Mouse (Mus musculus): ENCODE results near the gene Brinp3. TPM values are rescaled to one million over a fixed set of nuclear protein-coding genes. Genes with fewer than 3 reads are reported as not detected.
"Not testable (repeated sequence)": the region's sequence is repeated elsewhere in the genome, so short reads cannot be mapped to it uniquely, and the experiment has no call there.

The Brinp3 gene
- polyA plus RNA-seq, 1 experiment from 2014 or later: 0.11 TPM

DNA sequence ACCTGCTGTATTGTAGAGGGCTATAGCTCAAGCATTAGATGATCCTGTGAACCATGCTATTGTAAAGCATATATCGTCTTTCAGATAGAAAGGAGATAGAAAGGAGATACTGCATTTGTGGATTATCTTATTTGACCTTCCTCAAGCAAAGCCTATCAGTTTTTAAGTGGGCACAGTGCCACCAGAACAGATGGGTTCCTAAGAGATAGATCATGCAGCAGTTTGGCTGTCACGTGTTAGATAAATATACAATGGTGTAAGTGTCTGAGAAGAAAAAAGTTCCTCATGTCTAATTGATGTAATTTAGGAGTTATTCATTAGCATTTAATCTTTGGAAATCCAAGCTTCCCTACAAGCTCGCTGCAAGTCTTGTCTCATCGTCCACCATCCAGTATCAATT lies 206.2 kb downstream of the Brinp3 start:
- 59% methylated on average over 4 of the region's 4 CpGs for WGBS
- ATAC-seq (ENCODE audit: insufficient number of reproducible peaks, insufficient read depth, low FRiP score, low read depth): no peak
- no peaks in the 10 kb centered on the region for H3K9me3 ChIP-seq (ENCODE audit: control insufficient read depth, low read length)
- H3K4me1 ChIP-seq (ENCODE audit: control insufficient read depth in 2 of 2, insufficient read depth in 2 of 2, low read length in 2 of 2): no peaks in the 10 kb centered on the region
- H3K27ac ChIP-seq (replicated peaks in 1 of 2; ENCODE audit: control insufficient read depth in 1 of 2, insufficient read depth in 1 of 2, low read depth in 2 of 2, low read length in 2 of 2): no peak overlapping the region
- no peak overlapping the region for H3K4me2 ChIP-seq (ENCODE audit: low read length)
- no peak overlapping the region for H3K9ac ChIP-seq (ENCODE audit: low read length)
- H3K36me3 ChIP-seq (ENCODE audit: control insufficient read depth, insufficient read depth, low read length): no peaks in the 10 kb centered on the region
- H3K27me3 ChIP-seq (ENCODE audit: control insufficient read depth, insufficient read depth, low read length): no peaks in the 10 kb centered on the region
- no peak overlapping the region for H3K4me3 ChIP-seq (ENCODE audit: control insufficient read depth in 1 of 2, insufficient read depth in 1 of 2, low read depth in 1 of 2, low read length in 2 of 2)

DNA sequence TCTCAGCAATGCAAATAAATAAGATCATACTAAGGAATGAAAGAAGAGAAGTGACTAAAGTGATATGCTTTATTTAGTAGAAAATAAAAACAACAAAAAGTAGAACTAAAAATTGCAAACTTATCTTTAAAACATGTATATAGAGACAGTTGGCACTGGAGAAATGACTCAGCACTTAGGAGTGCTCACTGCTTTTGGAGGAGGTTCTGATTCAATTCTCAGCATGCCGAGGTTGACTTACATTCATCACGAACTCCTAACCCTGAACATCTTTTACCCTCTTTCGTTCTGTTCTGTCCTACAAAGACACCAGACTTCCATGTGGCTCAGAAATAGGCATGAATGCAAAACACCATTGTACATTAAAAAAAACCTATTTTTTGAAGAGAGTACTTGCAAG lies 225.0 kb downstream of the Brinp3 start:
- WGBS: 65% methylated on average over 3 of the region's 3 CpGs
- Histone ChIP-seq H3K4me1 (ENCODE audit: control insufficient read depth in 2 of 2, insufficient read depth in 2 of 2, low read length in 2 of 2) (no peaks in the 10 kb centered on the region), H3K36me3 (ENCODE audit: control insufficient read depth, insufficient read depth, low read length) (no peaks in the 10 kb centered on the region), H3K4me2 (ENCODE audit: low read length) (no peak overlapping the region), H3K9me3 (ENCODE audit: control insufficient read depth, low read length) (no peaks in the 10 kb centered on the region), H3K9ac (ENCODE audit: low read length) (no peak overlapping the region), H3K4me3 (ENCODE audit: control insufficient read depth in 1 of 2, insufficient read depth in 1 of 2, low read depth in 1 of 2, low read length in 2 of 2) (no peak overlapping the region), H3K27ac (replicated peaks in 1 of 2; ENCODE audit: control insufficient read depth in 1 of 2, insufficient read depth in 1 of 2, low read depth in 2 of 2, low read length in 2 of 2) (no peak overlapping the region), H3K27me3 (ENCODE audit: control insufficient read depth, insufficient read depth, low read length) (no peaks in the 10 kb centered on the region)
- no peak for ATAC-seq (ENCODE audit: insufficient number of reproducible peaks, insufficient read depth, low FRiP score, low read depth)

DNA sequence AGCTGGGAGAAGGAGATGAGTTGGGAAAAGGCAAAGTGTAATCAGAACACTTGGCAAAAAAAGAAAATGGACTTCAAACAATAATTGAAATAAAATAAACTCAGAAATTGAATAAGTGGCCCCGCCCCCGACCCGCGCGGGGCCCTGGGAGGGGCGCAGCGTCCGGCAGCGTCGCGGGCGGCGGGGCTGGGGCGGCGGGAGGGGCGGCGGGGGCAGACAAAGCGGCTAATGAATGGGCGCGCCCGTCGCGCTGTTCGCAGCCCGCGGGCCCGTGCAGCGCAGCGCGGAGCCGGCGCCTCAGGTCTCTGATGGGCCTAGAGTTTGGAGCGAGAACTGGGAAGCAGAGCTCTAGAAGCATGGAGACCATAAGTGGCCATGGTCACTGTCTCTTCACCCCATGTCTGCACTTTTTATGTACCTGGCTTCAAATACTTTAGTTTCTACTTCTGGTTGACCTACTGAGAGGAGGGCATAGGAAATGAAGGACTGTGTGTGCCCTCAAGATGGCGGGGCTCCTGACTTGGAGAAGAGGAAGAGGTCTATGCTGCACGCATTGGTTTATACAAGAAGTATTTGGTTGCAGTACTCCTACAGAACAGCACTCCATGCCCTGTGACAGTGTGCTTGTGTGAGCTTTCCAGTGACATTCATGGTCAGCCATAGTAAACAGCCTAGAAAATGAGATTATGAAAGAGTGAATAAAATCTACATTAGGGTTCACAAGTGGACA lies 230.4 kb downstream of the Brinp3 start:
- Histone ChIP-seq H3K4me3 (ENCODE audit: control insufficient read depth in 1 of 2, insufficient read depth in 1 of 2, low read depth in 1 of 2, low read length in 2 of 2) (peak overlapping the region; percentile 29 to 41), H3K9ac (ENCODE audit: low read length) (peak overlapping the region; percentile 48; the same call in 1 of the 2 replicates), H3K4me2 (ENCODE audit: low read length) (peak overlapping the region; percentile 68)
- H3K9me3 ChIP-seq (ENCODE audit: control insufficient read depth, low read length); H3K4me1 ChIP-seq (ENCODE audit: control insufficient read depth in 2 of 2, insufficient read depth in 2 of 2, low read length in 2 of 2); H3K27me3 ChIP-seq (ENCODE audit: control insufficient read depth, insufficient read depth, low read length); H3K36me3 ChIP-seq (ENCODE audit: control insufficient read depth, insufficient read depth, low read length); H3K27ac ChIP-seq (replicated peaks in 1 of 2; ENCODE audit: control insufficient read depth in 1 of 2, insufficient read depth in 1 of 2, low read depth in 2 of 2, low read length in 2 of 2): not testable (repeated sequence)
- peak; percentile 66; the same call in 1 of the 2 replicates for ATAC-seq (ENCODE audit: insufficient number of reproducible peaks, insufficient read depth, low FRiP score, low read depth)
- 2% methylated on average over 27 of the region's 35 CpGs for WGBS

DNA sequence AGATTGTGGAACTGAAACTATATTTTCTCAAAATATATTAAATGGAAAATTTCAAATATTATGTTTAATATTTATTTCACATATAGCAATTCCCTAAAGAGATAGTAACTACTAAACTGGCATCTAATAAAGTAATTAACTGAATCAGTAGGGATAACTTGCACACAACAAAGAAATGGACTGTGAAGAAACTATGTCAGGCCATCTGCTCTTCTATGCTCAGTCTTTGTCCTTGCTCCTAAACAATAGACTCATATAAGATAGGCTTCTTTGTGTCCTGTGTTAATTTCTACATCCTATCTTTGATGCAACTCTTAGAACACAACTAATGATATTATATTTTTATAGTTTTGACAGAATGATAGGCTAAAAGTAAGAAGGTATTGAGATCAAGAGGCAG lies 256.5 kb downstream of the Brinp3 start:
- no peaks in the 10 kb centered on the region for H3K27me3 ChIP-seq (ENCODE audit: control insufficient read depth, insufficient read depth, low read length)
- no peaks in the 10 kb centered on the region for H3K4me1 ChIP-seq (ENCODE audit: control insufficient read depth in 2 of 2, insufficient read depth in 2 of 2, low read length in 2 of 2)
- no peak overlapping the region for H3K4me3 ChIP-seq (ENCODE audit: control insufficient read depth in 1 of 2, insufficient read depth in 1 of 2, low read depth in 1 of 2, low read length in 2 of 2)
- no peak overlapping the region for H3K9ac ChIP-seq (ENCODE audit: low read length)
- H3K36me3 ChIP-seq (ENCODE audit: control insufficient read depth, insufficient read depth, low read length): no peaks in the 10 kb centered on the region
- no peak for ATAC-seq (ENCODE audit: insufficient number of reproducible peaks, insufficient read depth, low FRiP score, low read depth)
- no peak overlapping the region for H3K4me2 ChIP-seq (ENCODE audit: low read length)
- no peak overlapping the region for H3K27ac ChIP-seq (replicated peaks in 1 of 2; ENCODE audit: control insufficient read depth in 1 of 2, insufficient read depth in 1 of 2, low read depth in 2 of 2, low read length in 2 of 2)
- H3K9me3 ChIP-seq (ENCODE audit: control insufficient read depth, low read length): no peaks in the 10 kb centered on the region

DNA sequence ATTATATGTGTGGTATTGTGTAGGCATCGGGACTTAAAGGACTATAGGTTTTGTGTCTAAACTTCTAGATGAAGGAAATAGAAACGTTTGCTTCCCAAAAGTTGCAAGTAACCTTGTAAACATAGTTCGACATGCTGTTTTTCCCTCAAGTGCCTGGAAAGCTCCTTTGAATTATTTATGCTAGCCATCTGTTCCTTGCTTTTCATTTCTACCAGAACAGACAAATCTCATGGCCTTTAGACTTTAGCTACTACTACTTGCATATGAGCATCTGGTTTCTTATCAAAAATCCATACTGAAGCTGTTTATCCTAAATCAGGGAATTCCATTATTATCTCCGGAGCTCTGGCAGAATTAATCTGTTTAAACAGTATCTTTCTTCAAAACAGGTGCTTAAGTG lies 288.7 kb downstream of the Brinp3 start:
- H3K36me3 ChIP-seq (ENCODE audit: control insufficient read depth, insufficient read depth, low read length): no peaks in the 10 kb centered on the region
- H3K9ac ChIP-seq (ENCODE audit: low read length): no peak overlapping the region
- H3K27me3 ChIP-seq (ENCODE audit: control insufficient read depth, insufficient read depth, low read length): no peaks in the 10 kb centered on the region
- H3K9me3 ChIP-seq (ENCODE audit: control insufficient read depth, low read length): no peaks in the 10 kb centered on the region
- WGBS: 59% methylated on average over 4 of the region's 4 CpGs
- no peak for ATAC-seq (ENCODE audit: insufficient number of reproducible peaks, insufficient read depth, low FRiP score, low read depth)
- no peak overlapping the region for H3K4me3 ChIP-seq (ENCODE audit: control insufficient read depth in 1 of 2, insufficient read depth in 1 of 2, low read depth in 1 of 2, low read length in 2 of 2)
- H3K27ac ChIP-seq (replicated peaks in 1 of 2; ENCODE audit: control insufficient read depth in 1 of 2, insufficient read depth in 1 of 2, low read depth in 2 of 2, low read length in 2 of 2): no peak overlapping the region
- no peak overlapping the region for H3K4me2 ChIP-seq (ENCODE audit: low read length)
- no peaks in the 10 kb centered on the region for H3K4me1 ChIP-seq (ENCODE audit: control insufficient read depth in 2 of 2, insufficient read depth in 2 of 2, low read length in 2 of 2)

DNA sequence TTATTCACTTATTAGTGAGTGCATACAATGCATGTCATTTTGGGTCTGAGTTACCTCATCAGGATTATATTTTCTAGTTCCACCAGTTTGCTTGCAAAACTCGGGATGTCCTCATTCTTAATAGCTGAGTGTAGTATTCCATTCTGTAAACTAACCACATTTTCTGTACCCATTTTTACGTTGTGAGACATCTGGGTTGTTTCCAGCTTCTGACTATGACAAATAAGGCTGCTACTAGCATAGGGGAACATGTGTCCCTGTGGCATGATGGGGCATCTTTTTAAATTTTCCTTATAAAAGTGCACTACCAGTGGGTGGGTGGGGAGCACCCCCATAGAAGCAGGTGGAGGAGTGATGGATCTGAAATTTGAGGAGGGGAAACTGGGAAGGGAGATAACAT lies 292.7 kb downstream of the Brinp3 start:
- no peaks in the 10 kb centered on the region for H3K9me3 ChIP-seq (ENCODE audit: control insufficient read depth, low read length)
- no peaks in the 10 kb centered on the region for H3K4me1 ChIP-seq (ENCODE audit: control insufficient read depth in 2 of 2, insufficient read depth in 2 of 2, low read length in 2 of 2)
- H3K4me2 ChIP-seq (ENCODE audit: low read length): no peak overlapping the region
- H3K4me3 ChIP-seq (ENCODE audit: control insufficient read depth in 1 of 2, insufficient read depth in 1 of 2, low read depth in 1 of 2, low read length in 2 of 2): no peak overlapping the region
- WGBS: 75% methylated on average over 2 of the region's 2 CpGs
- H3K36me3 ChIP-seq (ENCODE audit: control insufficient read depth, insufficient read depth, low read length): no peaks in the 10 kb centered on the region
- no peak for ATAC-seq (ENCODE audit: insufficient number of reproducible peaks, insufficient read depth, low FRiP score, low read depth)
- no peaks in the 10 kb centered on the region for H3K27me3 ChIP-seq (ENCODE audit: control insufficient read depth, insufficient read depth, low read length)
- H3K27ac ChIP-seq (replicated peaks in 1 of 2; ENCODE audit: control insufficient read depth in 1 of 2, insufficient read depth in 1 of 2, low read depth in 2 of 2, low read length in 2 of 2): no peak overlapping the region
- H3K9ac ChIP-seq (ENCODE audit: low read length): no peak overlapping the region

DNA sequence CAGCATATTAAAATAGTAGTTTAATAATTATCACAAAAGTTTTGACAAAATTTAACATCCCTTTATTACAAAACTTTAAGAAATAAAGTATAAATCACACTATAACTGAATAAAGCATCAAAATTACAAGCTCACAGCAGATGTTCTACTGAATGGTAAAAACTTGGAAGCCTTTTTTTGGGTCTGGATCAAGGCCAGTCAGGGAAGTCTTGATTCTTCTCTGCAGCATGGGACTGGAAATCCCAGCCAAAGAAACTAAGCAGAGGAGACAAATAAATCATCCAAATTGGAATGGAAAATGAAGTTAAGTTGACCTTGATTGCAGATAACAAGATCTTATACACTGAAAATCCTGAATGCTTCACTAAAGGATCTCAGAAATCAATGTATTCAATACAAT lies 298.3 kb downstream of the Brinp3 start:
- H3K9me3 ChIP-seq (ENCODE audit: control insufficient read depth, low read length): no peaks in the 10 kb centered on the region
- no peak overlapping the region for H3K4me2 ChIP-seq (ENCODE audit: low read length)
- no peak overlapping the region for H3K9ac ChIP-seq (ENCODE audit: low read length)
- no peak overlapping the region for H3K27ac ChIP-seq (replicated peaks in 1 of 2; ENCODE audit: control insufficient read depth in 1 of 2, insufficient read depth in 1 of 2, low read depth in 2 of 2, low read length in 2 of 2)
- no peaks in the 10 kb centered on the region for H3K4me1 ChIP-seq (ENCODE audit: control insufficient read depth in 2 of 2, insufficient read depth in 2 of 2, low read length in 2 of 2)
- H3K36me3 ChIP-seq (ENCODE audit: control insufficient read depth, insufficient read depth, low read length): no peaks in the 10 kb centered on the region
- H3K4me3 ChIP-seq (ENCODE audit: control insufficient read depth in 1 of 2, insufficient read depth in 1 of 2, low read depth in 1 of 2, low read length in 2 of 2): no peak overlapping the region
- no peaks in the 10 kb centered on the region for H3K27me3 ChIP-seq (ENCODE audit: control insufficient read depth, insufficient read depth, low read length)
- ATAC-seq (ENCODE audit: insufficient number of reproducible peaks, insufficient read depth, low FRiP score, low read depth): no peak

DNA sequence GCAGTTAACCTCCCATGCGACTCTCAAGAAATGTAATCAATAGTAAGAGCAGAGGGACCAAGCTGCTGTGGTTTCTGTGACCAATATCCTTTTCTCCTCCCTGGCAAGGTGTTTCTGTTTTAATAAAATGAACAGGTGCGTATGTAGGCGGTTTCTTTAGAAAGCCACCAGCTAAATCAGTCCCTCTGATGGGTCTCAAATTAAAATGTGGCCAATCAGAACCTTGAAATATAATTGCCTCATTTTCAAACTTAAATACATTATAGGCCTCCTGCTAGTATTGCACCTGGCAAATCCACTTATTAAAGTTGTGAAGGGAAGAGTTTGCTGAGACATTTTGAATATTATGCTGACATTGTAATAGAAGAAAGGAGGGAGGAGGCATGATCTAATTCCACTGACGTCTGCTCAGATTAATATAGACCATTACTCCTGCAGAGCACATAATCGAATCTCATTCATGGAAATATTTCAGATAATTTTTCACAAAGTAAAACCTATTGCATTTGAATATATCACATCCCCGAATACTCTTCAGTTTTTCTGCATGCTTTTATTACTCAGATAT lies 305.5 kb downstream of the Brinp3 start:
- H3K4me2 ChIP-seq (ENCODE audit: low read length): no peak overlapping the region
- no peaks in the 10 kb centered on the region for H3K4me1 ChIP-seq (ENCODE audit: control insufficient read depth in 2 of 2, insufficient read depth in 2 of 2, low read length in 2 of 2)
- H3K4me3 ChIP-seq (ENCODE audit: control insufficient read depth in 1 of 2, insufficient read depth in 1 of 2, low read depth in 1 of 2, low read length in 2 of 2): no peak overlapping the region
- no peak for ATAC-seq (ENCODE audit: insufficient number of reproducible peaks, insufficient read depth, low FRiP score, low read depth)
- H3K27me3 ChIP-seq (ENCODE audit: control insufficient read depth, insufficient read depth, low read length): no peaks in the 10 kb centered on the region
- no peak overlapping the region for H3K27ac ChIP-seq (replicated peaks in 1 of 2; ENCODE audit: control insufficient read depth in 1 of 2, insufficient read depth in 1 of 2, low read depth in 2 of 2, low read length in 2 of 2)
- H3K36me3 ChIP-seq (ENCODE audit: control insufficient read depth, insufficient read depth, low read length): no peaks in the 10 kb centered on the region
- no peak overlapping the region for H3K9ac ChIP-seq (ENCODE audit: low read length)
- 70% methylated on average over 6 of the region's 6 CpGs for WGBS
- no peaks in the 10 kb centered on the region for H3K9me3 ChIP-seq (ENCODE audit: control insufficient read depth, low read length)

All from heart, embryonic 14.5 days (tissue).